Mouse (Mus musculus) layer of hippocampus, adult 18-20 months (tissue): ENCODE measurements around the gene Txndc5. TPM values are rescaled to one million over a fixed set of nuclear protein-coding genes. Genes with fewer than 3 reads are reported as not detected.
A peak's percentile ranks its signal among the peaks of the same experiment; 100 is the strongest.

ENCODE experiments used
- DNase-seq, 2 experiments: peaks; one replicate each; pipeline ENCODE4 v3.0.0; 2022; ENCODE audit warnings: low spot score in 2 of 2
- total RNA-seq, 2 experiments: library from RNA; stranded (reverse); gene quantifications; 2 replicates each; pipeline ENCODE4 v1.2.3; 2021

The Txndc5 gene
- total RNA-seq, 2 experiments from 2014 or later, result 47.4 to 51.0 TPM

DNA sequence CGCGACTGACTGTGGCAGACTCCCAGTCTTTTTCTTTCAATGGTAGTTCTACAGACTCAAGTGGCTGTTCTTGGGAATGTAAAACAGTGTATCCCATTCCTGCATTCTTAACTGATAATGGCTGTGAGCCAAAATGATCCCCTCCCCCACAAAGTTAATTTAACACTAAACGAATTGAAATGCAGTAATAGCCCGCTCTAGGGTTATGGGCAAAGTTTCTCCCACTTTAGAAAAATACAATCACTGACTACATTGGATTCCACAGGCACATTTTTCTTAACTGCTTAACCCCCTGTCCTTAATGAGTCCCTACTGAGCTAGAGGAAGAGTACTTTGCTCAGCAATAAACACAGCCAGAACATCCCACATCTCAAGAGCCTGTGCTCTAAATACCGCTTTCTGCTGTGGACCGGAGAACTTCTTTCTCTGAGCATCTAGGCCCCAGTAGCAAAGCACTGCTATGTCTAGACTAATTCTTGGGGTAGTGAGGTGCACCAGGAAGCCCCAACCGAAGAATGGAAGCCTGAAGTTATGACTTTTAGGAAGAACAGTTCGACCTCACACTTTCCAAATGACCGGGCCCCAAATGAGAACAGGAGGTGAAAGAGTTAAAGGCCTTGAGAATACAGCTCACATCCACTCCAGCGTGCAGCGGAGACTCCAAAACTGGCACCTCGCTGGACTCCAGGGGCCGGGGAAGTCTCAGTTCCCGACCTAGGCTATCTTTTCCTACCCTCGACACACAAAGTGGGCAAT is 1.4 kb downstream of the Txndc5 start:
- no peak for DNase-seq

- DNase-seq, result no peak
Observed at GRCm38 (mm10) chr13:38526116-38526515, 2.5 kb downstream of the Txndc5 start.

DNA sequence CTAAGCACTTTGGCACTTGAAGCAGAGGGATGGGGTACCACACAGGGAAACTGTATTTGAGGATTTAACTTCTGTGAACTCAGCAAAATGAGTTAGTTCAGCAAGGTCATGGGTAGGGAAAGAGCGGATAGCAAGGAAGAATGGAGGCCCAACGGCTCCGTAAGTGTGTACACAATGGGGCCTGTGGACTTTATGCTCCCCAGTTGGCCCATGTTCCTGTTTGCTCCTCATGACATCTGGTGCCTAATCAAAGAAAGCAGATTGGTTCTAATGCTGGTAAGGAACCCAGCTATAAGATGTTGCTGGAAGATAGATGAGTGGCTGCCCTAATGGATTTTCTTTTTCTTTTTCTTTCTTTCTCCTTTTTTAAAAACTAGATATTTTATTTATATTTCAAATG is 3.4 kb downstream of the Txndc5 start:
- DNase-seq, result no peak

- DNase-seq, result no peak
Observed at GRCm38 (mm10) chr13:38523231-38523630, 5.4 kb downstream of the Txndc5 start.

GRCm38 (mm10) chr13:38522056-38522654 is 6.5 kb downstream of the Txndc5 start:
- no peak for DNase-seq

- DNase-seq, result no peak
Observed at GRCm38 (mm10) chr13:38520299-38520698, 8.3 kb downstream of the Txndc5 start.

- no peak for DNase-seq
Observed at GRCm38 (mm10) chr13:38516582-38516981, 12.0 kb downstream of the Txndc5 start.

DNA sequence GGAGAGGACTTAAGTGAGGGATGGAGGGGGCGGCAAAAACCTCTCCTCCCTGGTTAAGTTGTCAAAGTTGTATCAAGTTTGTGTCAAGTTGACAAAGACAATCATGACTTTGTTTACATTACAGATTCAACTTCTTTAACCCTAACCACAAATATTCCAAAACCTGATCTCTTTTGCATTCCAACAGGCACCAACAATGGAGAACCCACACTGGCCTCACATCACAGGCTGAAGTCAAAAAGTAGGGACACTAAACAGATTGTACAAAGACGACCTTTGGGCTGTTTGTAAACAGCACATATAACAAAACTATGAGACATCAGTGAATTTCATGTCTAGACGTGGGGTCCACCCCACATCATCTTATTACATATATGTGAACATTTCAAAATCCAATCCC is 12.8 kb downstream of the Txndc5 start:
- DNase-seq, result no peak

DNA sequence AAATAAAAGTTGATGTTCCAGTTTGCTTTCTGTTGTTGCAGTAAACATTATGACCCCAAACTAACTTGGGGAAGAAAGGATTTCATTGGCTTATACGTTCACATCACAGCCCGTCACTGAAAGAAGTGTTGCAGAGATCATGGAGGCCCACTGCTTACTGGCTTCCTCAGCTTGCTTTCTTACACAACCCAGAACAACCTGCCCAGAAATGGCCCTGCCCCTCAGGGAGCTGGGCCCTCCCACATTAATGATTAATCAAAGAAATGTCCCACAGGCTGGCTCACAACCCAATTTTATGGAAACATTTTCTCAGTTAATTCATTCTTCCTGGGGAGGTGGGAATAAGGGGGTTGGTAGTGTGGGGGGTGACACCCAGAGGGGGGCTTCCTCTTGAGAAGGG is 13.2 kb downstream of the Txndc5 start:
- DNase-seq, result no peak

GRCm38 (mm10) chr13:38513921-38514320 is 14.7 kb downstream of the Txndc5 start:
- DNase-seq, result no peak

GRCm38 (mm10) chr13:38511979-38512378 is 16.6 kb downstream of the Txndc5 start:
- no peak for DNase-seq

GRCm38 (mm10) chr13:38509681-38510341 is 18.8 kb downstream of the Txndc5 start:
- DNase-seq, result peak in 1 of 2 experiments; percentile 24

- no peak for DNase-seq
Observed at GRCm38 (mm10) chr13:38506936-38507335, 21.7 kb downstream of the Txndc5 start.

DNA sequence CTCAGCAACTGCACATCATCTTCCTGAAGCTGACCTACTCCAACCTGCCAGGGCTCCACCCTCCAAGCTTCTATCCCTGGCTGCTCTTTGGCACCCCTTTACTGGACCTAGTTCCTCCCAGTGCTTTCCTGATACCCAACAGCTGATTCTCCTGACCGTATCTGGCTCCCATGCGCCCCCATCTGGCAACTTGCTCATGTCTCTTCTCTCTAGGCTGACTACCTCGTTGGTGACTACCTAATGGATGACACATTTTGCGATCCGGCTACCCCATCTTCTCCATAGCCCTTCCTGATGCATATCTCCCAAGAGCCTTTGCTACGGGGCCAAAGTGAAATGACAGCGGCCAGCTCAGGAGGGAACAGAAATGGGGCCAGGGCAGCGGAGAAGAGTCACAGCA is 22.3 kb downstream of the Txndc5 start:
- peak in 1 of 2 experiments; percentile 45 for DNase-seq

DNA sequence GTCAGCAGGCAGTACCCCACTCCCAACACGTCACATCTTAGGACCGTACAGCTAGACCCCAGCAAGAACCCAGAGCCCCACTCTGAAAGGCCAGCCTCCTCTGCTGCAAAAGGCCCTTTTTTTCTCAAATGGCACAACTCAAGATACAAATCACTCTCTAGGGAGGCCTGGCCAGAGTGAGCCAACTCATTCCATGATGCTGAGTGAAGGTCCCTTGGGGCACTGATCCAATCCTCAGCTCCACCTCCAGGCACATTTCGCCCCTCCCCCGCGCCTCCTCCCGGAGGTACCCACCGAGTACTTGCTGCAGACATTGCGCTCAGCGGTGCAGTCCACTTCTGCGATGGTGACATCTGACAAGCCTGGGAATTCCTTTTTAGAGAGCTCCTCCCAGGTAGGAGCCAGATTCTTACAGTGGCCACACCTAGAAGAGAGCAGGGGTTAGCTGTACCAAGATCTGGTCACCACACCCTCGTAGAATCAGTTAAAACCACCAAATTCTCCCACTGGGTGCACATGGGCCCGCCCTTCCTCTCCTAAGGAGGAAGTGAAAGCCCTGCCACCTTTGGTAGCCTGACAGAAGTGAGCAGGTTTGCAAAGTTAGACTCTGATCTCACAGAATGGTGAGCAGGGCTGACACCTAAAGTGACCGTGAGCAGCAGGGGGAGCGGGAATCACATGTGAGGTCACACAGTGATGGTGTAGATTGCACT is 25.3 kb downstream of the Txndc5 start:
- no peak for DNase-seq

DNA sequence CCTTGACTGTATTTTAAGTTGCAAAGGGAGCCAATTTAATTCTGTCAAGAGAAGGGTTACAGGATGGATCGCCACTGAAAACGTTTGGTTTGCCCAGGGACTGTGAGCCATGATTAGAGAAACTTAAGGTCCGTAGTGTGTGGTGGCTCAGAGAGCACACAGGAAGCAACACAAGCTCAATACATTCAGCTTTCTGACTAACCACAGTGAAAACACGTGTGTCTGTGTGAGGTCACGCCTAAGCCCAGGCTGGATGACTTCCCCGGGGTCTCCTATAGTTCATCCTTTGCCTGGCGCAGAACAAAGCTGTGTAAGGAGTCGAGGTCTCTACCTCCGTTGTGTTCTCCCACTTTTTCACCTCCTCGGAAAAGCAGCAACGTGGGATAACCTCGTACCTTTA is 27.3 kb downstream of the Txndc5 start:
- no peak for DNase-seq

GRCm38 (mm10) chr13:38496715-38497114 is 31.9 kb downstream of the Txndc5 start:
- DNase-seq, result no peak

DNA sequence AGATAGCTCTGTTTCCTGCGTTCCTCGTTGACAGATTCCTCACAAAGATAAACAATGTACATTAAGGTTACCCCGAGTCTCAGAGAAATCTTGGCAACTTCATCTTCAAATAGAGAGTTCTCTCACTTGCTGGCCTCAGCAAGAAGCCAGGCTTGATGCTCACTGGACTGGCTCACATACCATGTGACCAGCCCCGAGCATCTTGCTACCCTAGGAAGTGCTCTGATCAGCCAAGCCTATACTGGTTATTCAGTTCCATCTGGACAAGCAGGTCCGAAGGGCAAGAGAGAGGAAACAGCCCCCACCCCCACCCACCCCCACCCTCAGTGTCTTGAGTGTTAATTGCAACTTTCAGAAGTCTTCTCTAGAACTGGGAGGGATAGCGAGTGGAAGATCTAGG is 41.9 kb downstream of the Txndc5 start:
- DNase-seq, result no peak

DNA sequence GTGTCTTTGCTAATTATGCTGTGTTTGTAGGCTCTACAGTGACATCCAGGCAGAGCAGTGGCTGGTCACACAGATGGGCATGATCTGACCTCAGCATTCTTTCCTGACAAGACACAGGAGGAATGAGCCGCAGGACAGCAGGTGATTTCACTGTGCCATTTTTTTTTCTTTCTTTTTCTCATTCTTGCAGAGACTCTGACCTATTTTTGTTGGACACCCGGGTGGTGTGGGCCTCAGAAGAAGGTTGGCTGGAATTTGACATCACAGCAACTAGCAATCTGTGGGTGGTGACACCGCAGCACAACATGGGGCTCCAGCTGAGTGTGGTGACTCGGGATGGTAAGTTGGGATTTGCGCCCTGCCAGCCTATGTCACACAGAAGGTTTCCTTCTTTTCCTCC is 43.9 kb downstream of the Txndc5 start:
- DNase-seq, result no peak

DNA sequence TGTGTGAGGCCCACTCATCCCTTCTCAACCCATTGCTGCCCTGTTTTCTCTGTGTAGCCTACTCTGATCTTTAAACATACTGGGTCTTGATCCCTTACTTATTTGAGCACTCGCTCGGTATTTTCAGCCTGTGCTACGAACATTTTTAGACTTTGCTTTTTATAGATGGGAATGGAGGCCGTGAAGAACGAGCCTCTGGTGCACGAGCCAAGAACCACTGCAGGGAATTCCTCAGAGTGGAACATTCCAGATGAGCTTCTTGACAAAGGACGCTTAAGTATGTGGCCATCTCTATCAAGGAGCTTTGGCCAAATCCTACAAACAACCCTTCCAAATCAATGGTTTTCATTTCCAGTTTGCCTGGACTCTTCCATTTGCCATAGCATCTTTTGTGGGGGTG is 47.6 kb downstream of the Txndc5 start:
- DNase-seq, result no peak

GRCm38 (mm10) chr13:38476936-38477335 is 51.7 kb downstream of the Txndc5 start:
- DNase-seq, result no peak

DNA sequence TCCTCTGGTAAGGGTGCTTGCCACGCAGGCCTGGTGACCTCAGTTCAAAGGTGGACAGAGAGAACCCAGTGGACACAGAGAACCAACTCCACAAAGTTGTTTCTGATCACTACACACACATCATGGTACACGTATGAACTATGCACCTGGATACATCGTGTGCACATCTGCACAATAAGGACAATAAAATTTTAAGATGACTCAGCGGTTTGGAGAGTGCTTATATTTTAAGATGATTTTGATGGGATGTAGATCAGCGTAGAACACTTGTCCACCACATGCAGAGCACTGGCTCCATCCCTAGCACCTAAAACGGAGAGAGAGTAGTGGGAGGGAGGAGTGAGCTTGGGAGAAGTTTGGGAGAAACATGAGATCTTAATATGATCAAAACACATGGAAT is 55.1 kb downstream of the Txndc5 start:
- no peak for DNase-seq
